Comparison of ENCODE assay signal across 8 mouse cellular contexts in the genomic region with DNA sequence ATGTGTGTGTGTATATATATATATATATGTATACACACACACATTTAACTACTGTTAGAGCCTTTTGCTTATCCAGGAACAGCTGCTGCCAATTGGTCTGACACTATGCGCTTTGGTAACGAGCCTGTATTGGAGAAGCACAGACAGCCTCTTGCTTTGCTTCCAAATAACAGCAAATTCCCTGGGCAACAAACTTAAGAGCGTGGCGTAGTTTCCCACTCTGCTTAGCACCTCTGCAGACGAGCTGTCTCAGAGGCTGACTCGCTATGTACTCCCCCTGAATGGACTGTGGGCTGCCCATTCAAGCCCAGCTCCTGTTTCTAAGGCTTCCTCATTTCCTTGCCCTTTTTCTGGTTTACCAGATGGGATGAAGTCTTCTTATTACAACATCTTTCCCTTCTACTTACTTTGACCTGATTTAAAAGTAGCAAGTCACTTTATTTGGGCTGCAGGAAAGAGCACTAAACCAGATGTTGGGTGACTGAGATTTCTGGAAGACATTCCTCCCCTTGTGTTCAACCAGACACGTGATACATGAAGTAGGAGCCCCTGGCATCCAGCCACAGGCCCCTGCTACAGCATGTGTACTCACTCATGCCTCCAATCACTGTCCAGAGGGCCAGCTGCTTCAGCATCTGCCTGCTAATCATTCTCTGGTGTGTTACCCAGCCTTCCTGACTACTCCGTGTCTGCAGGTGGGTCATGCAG.
DNase-seq lines count a peak whose midpoint lies in the region; ATAC-seq and TF ChIP-seq lines count a peak whose summit lies in the region.
"Had no signal": no experiment of that assay in that cellular context is flagged by ENCODE, and none has a peak within 500 bp of the region (broad histone marks: within the 10 kb centered on the region; RNA-seq: fewer than 3 reads in every experiment).

No protein-coding gene starts in this region.

- no peak overlapping the region for H3K4me2 ChIP-seq in liver, embryonic 12.5 days
- H3K4me2 ChIP-seq in embryonic facial prominence, embryonic 15.5 days (replicated peaks): no peak overlapping the region
- H3K4me2 ChIP-seq in myocyte (ENCODE audit: low read depth): no peak overlapping the region
- H3K4me2 ChIP-seq: neural tube, embryonic 12.5 days had no signal

- no peak overlapping the region for H3K9ac ChIP-seq in liver, embryonic 12.5 days
- no peak overlapping the region for H3K9ac ChIP-seq in embryonic facial prominence, embryonic 15.5 days
- H3K9ac ChIP-seq: neural tube, embryonic 12.5 days had no signal

- no peak overlapping the region for H3K27ac ChIP-seq in liver, embryonic 12.5 days
- H3K27ac ChIP-seq in embryonic facial prominence, embryonic 15.5 days (replicated peaks): no peak overlapping the region
- H3K27ac ChIP-seq: neural tube, embryonic 12.5 days had no signal

- H3K9me3 ChIP-seq in liver, embryonic 12.5 days (replicated peaks): no peaks in the 10 kb centered on the region
- no peaks in the 10 kb centered on the region for H3K9me3 ChIP-seq in embryonic facial prominence, embryonic 15.5 days (replicated peaks)
- H3K9me3 ChIP-seq: neural tube, embryonic 12.5 days had no signal

- DNase-seq in liver: peak; percentile 30
- DNase-seq in heart, postnatal 14 days: peak; percentile 74 to 78
- no peak for DNase-seq in adrenal gland, adult 8-10 months
- DNase-seq in spleen, postnatal 4 days (ENCODE audit: low spot score in 2 of 2): no peak

- intact Hi-C loops in heart, postnatal 14 days (cut with DNase I): no loop called here

- H3K4me3 ChIP-seq in liver, embryonic 12.5 days: no peak overlapping the region
- no peak overlapping the region for H3K4me3 ChIP-seq in embryonic facial prominence, embryonic 15.5 days (replicated peaks)
- no peak overlapping the region for H3K4me3 ChIP-seq in myocyte
- H3K4me3 ChIP-seq: neural tube, embryonic 12.5 days had no signal

- no peaks in the 10 kb centered on the region for H3K4me1 ChIP-seq in liver, embryonic 12.5 days
- H3K4me1 ChIP-seq in embryonic facial prominence, embryonic 15.5 days: 0 out of 2 replicates have a peak, but pooled peaks cover 6% of the 10 kb centered on the region
- H3K4me1 ChIP-seq: neural tube, embryonic 12.5 days had no signal

- no peaks in the 10 kb centered on the region for H3K79me2 ChIP-seq in myocyte (ENCODE audit: control insufficient read depth, insufficient read depth)

- no peak overlapping the region for H3ac ChIP-seq in myocyte (ENCODE audit: control insufficient read depth, insufficient read length)

- H3K36me3 ChIP-seq in liver, embryonic 12.5 days: no peaks in the 10 kb centered on the region
- H3K36me3 ChIP-seq in embryonic facial prominence, embryonic 15.5 days: no peaks in the 10 kb centered on the region
- no peaks in the 10 kb centered on the region for H3K36me3 ChIP-seq in myocyte (ENCODE audit: control insufficient read depth, insufficient read depth)
- H3K36me3 ChIP-seq: neural tube, embryonic 12.5 days had no signal

- WGBS in liver, embryonic 12.5 days (ENCODE audit: insufficient replicate concordance): 68% methylated on average over 8 of the region's 8 CpGs
- WGBS in embryonic facial prominence, embryonic 15.5 days: 39% methylated on average over 8 of the region's 8 CpGs

- no peak for TF ChIP-seq POLR2A in myocyte (IDR thresholded peaks at IDR 0.05; ENCODE audit: insufficient read length, low read depth)

- no peak for ATAC-seq in liver, embryonic 12.5 days
- peak; percentile 54; the same call in 1 of the 2 replicates for ATAC-seq in embryonic facial prominence, embryonic 15.5 days (ENCODE audit: insufficient number of reproducible peaks, low FRiP score, low TSS enrichment, low read depth)

- H3K27me3 ChIP-seq in liver, embryonic 12.5 days (replicated peaks): no peaks in the 10 kb centered on the region
- H3K27me3 ChIP-seq in embryonic facial prominence, embryonic 15.5 days: no peaks in the 10 kb centered on the region
- H3K27me3 ChIP-seq in myocyte (ENCODE audit: control insufficient read depth, insufficient read depth, insufficient read length): no peaks in the 10 kb centered on the region
- H3K27me3 ChIP-seq: neural tube, embryonic 12.5 days had no signal

TF ChIP-seq in myocyte, 11 proteins besides CTCF, POLR2A, EP300 and RAD21:
- TF ChIP-seq USF1 (IDR thresholded peaks at IDR 0.05; ENCODE audit: low read depth) (peak; percentile 40), MYOD1 (IDR thresholded peaks at IDR 0.05; ENCODE audit: control insufficient read depth in 1 of 3, insufficient read length in 2 of 3, low read depth in 2 of 3) (peak in 2 of 3 experiments; percentile 38 to 39), MYOG (IDR thresholded peaks at IDR 0.05; ENCODE audit: control insufficient read depth in 1 of 3, insufficient read depth in 1 of 3, insufficient read length in 2 of 3, low read depth in 2 of 3) (no peak), TCF3 (IDR thresholded peaks at IDR 0.05; ENCODE audit: insufficient read length, low read depth) (no peak), SRF (IDR thresholded peaks at IDR 0.05; ENCODE audit: control insufficient read depth, insufficient read length, low read depth) (no peak), MAX (IDR thresholded peaks at IDR 0.05; ENCODE audit: low read depth) (no peak), POLR2AphosphoS2 (IDR thresholded peaks at IDR 0.05; ENCODE audit: insufficient read length, low read depth) (no peak), REST (IDR thresholded peaks at IDR 0.05; ENCODE audit: insufficient read depth, insufficient read length) (no peak), TCF12 (IDR thresholded peaks at IDR 0.05; ENCODE audit: insufficient read depth, poor library complexity, severe bottlenecking) (no peak), E2F4 (IDR thresholded peaks at IDR 0.05; ENCODE audit: insufficient read depth) (no peak), CEBPB (IDR thresholded peaks at IDR 0.05; ENCODE audit: insufficient read depth, poor library complexity, severe bottlenecking) (no peak)
TF ChIP-seq in myocyte: peak in this region for 2.

Comparison
In these comparisons a context has a peak if more than half of its experiments do, and no peak if none do; other contexts are left out.
1. DNase-seq: peak in liver (single experiment) and heart, postnatal 14 days (2 of 2); none in adrenal gland, adult 8-10 months (single experiment) and spleen, postnatal 4 days (0 of 2).